Mouse (Mus musculus) forebrain, embryonic 14.5 days (tissue): ENCODE results near the gene Gpr39. TPM values are rescaled to one million over a fixed set of nuclear protein-coding genes. Genes with fewer than 3 reads are reported as not detected.

Experiments
- ATAC-seq: fragments of 200-750 bp; cut with Nextera tagmentation; 2 replicates; pipeline ENCODE4 v1.8.0; 2017; ENCODE audit warnings: mild to moderate bottlenecking, moderate library complexity
- DNase-seq: peaks from one replicate; pipeline ENCODE4 v3.0.0-alpha.2; 2015; ENCODE audit warnings: low spot score
- H3K27ac ChIP-seq: fragments of 300-500 bp; sonication (generic); 2 replicates; pipeline ENCODE4 v1.5.1; 2014; ENCODE audit warnings: low read depth, mild to moderate bottlenecking, control low read depth, low read length, moderate library complexity
- H3K27me3 ChIP-seq: fragments of 300-500 bp; sonication (generic); replicated peaks from 2 replicates; pipeline ENCODE4 v1.6.1; 2014; ENCODE audit warnings: low read length, control low read depth, mixed read lengths; ENCODE audit not compliant: control insufficient read depth, insufficient read depth
- H3K36me3 ChIP-seq: fragments of 300-500 bp; sonication (generic); 2 replicates; pipeline ENCODE4 v1.6.1; 2014; ENCODE audit warnings: low read length, control low read depth; ENCODE audit not compliant: control insufficient read depth, insufficient read depth
- H3K4me1 ChIP-seq: fragments of 300-500 bp; sonication (generic); 2 replicates; pipeline ENCODE4 v1.6.1; 2014; ENCODE audit warnings: antibody characterized with exemption, low read length, control low read depth; ENCODE audit not compliant: control insufficient read depth, insufficient read depth
- H3K4me2 ChIP-seq: fragments of 300-500 bp; sonication (generic); 2 replicates; pipeline ENCODE4 v1.6.1; 2014; ENCODE audit warnings: mild to moderate bottlenecking, control low read depth, low read length
- H3K4me3 ChIP-seq: fragments of 300-500 bp; sonication (generic); 2 replicates; pipeline ENCODE4 v1.5.1; 2014; ENCODE audit warnings: low read depth, low read length, control low read depth
- H3K9ac ChIP-seq: fragments of 300-500 bp; sonication (generic); 2 replicates; pipeline ENCODE4 v1.6.1; 2014; ENCODE audit warnings: mild to moderate bottlenecking, low read length, control low read depth, moderate library complexity
- H3K9me3 ChIP-seq: fragments of 300-500 bp; sonication (generic); replicated peaks from 2 replicates; pipeline ENCODE4 v1.6.1; 2016; ENCODE audit warnings: low read length, control low read depth, mixed read lengths; ENCODE audit not compliant: control insufficient read depth
- WGBS: fragments of 180-500 bp; shearing (Covaris S2); extraction: QIAGEN DNeasy Blood & Tissue Kit; methylation state at CpG from one replicate; pipeline ENCODE4 v1.1.7; 2014; 5-methylcytosine and 5-hydroxymethylcytosine counted together
- polyA plus RNA-seq: library from polyadenylated mRNA; unstranded; fragments of >200 nt; fragmentation: Nextera tagmentation; extraction: Ambion mirVana; gene quantifications from 2 replicates; pipeline ENCODE4 v1.2.1, GENCODE M21; 2014

Gpr39 gene
- polyA plus RNA-seq, 1 experiment from 2014 or later, result not detected

DNA sequence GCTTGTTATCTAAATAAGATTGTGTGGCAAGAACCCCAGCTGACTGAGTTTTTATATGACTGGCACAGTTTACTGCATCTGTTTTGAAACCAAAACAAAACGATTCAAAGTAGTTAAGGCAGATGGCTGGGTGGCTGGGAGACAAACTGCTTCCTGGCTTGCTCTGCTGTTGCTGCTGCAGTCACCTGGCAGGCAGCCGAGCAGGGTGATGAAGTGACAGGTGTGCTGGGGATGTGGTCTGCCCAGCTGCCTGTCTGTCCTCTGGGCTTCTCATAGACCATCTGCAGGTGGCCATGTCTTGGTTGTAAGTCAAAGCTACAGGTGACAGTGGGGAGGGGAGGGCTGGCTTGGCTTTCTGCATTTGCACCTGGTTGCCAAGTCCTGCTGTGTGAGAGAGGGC is 131.6 kb downstream of the Gpr39 start:
- ATAC-seq (peak; percentile 66), DNase-seq (peak; percentile 74)
- no peaks in the 10 kb centered on the region for H3K4me1 ChIP-seq
- 64% methylated on average over 2 of the region's 2 CpGs for WGBS
- H3K4me2 ChIP-seq, result no peak overlapping the region
- no peaks in the 10 kb centered on the region for H3K9me3 ChIP-seq
- no peak overlapping the region for H3K9ac ChIP-seq
- no peak overlapping the region for H3K4me3 ChIP-seq
- no peaks in the 10 kb centered on the region for H3K27me3 ChIP-seq
- H3K36me3 ChIP-seq, result no peaks in the 10 kb centered on the region
- no peak overlapping the region for H3K27ac ChIP-seq

DNA sequence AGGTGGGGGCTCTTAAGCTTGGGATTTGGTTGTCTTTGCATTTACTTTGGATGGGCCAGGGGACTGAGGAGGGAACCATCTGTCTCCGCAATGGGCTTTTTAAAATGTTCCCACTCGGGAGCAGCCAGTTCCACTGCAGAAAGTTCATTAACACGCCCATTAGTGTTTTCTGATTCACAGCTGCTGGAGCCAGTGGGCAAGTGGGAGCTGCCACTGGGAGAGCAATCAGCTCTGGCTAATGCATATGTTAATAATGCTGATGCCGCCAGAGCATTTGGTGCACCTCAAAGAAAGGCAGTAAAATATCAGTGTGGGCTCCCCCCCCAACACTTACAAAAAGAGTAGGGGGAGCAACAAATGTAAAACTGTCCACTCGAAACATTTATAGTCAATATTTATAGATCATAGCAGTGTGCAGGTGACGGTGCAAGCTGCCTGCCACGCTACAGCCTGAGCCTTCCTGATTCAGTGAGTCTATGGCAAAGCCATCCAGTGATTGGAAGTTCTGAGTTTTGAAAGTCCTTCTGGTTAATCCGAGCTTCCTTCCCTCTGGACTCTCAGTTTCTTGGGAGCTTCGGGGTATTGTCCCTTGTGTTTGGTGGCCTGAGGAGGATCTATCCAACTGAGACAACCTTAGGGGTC is 136.5 kb downstream of the Gpr39 start:
- no peaks in the 10 kb centered on the region for H3K9me3 ChIP-seq
- no peak overlapping the region for H3K4me3 ChIP-seq
- 70% methylated on average over 9 of the region's 9 CpGs for WGBS
- no peaks in the 10 kb centered on the region for H3K27me3 ChIP-seq
- no peak for DNase-seq
- ATAC-seq, result no peak
- no peaks in the 10 kb centered on the region for H3K36me3 ChIP-seq
- H3K4me1 ChIP-seq, result no peaks in the 10 kb centered on the region
- H3K9ac ChIP-seq, result no peak overlapping the region
- H3K4me2 ChIP-seq, result no peak overlapping the region
- H3K27ac ChIP-seq, result no peak overlapping the region

DNA sequence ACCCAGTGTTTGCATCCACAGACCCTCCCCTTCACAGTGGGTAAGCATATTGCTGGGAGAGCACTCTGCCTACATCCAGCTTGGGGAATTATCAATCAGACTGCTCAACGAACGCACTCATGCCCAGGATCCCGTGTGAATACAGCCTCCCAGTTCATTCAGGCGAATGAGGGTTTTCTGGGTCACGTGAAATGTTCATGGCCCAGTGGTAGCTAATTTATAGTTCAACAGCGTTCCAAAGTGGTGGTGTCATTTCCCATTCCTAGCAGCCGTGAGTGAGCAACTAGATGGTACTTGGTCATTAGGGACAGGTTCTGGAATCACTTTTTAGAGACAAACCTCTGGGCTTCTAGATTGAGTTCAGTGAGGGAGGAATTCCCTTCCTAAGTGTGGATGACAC is 144.3 kb downstream of the Gpr39 start:
- no peak overlapping the region for H3K4me3 ChIP-seq
- H3K4me2 ChIP-seq, result no peak overlapping the region
- H3K4me1 ChIP-seq, result no peaks in the 10 kb centered on the region
- H3K9me3 ChIP-seq, result no peaks in the 10 kb centered on the region
- no peak overlapping the region for H3K9ac ChIP-seq
- 83% methylated on average over 7 of the region's 7 CpGs for WGBS
- ATAC-seq, result no peak
- no peak for DNase-seq
- H3K36me3 ChIP-seq, result no peaks in the 10 kb centered on the region
- no peaks in the 10 kb centered on the region for H3K27me3 ChIP-seq
- no peak overlapping the region for H3K27ac ChIP-seq

DNA sequence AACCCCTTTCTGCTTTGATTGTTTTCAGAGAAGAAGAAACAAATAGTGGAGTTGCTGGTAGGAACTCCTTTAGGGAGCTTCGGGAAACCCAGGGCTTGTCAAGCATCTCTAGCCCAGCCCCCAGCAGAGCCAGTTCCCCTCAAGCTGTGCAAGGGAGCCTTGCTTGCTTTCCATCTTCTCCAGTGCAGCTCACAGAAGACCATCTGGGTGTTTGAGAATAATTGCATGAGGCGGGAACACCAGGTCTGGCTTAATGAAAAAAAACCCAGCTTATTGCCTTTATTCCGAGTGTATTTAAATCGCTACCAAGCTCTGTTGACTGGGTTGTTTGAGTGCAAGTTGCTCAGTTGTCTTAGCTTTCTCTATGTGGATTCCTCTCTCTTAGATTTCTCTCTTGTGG is 146.8 kb downstream of the Gpr39 start:
- WGBS, result 87% methylated on average over 4 of the region's 4 CpGs
- no peak overlapping the region for H3K9ac ChIP-seq
- H3K27ac ChIP-seq, result no peak overlapping the region
- H3K27me3 ChIP-seq, result no peaks in the 10 kb centered on the region
- no peaks in the 10 kb centered on the region for H3K36me3 ChIP-seq
- no peak for ATAC-seq
- H3K4me3 ChIP-seq, result no peak overlapping the region
- H3K4me1 ChIP-seq, result no peaks in the 10 kb centered on the region
- no peak for DNase-seq
- H3K4me2 ChIP-seq, result no peak overlapping the region
- H3K9me3 ChIP-seq, result no peaks in the 10 kb centered on the region

DNA sequence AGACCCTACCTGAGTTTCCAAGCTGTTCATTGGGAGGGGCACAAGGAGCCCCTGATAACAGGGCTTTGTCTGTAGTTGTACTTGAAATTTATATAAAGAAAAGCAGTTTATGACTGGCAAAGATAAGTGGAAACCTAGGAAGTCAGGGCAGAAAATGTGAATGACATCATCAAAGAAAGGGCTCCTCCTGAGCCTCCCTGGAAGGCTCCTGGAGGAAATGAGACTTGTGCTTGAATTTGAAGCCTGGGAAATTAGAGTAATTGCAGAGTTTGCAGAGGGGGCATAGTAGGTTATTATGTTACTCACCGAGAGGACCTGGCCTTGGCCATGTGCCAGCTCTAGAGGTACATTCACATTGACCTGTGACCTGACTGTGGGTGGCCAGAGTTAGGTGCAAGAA is 160.7 kb downstream of the Gpr39 start:
- H3K27ac ChIP-seq, result no peak overlapping the region
- no peaks in the 10 kb centered on the region for H3K36me3 ChIP-seq
- no peak for DNase-seq
- no peaks in the 10 kb centered on the region for H3K27me3 ChIP-seq
- no peak for ATAC-seq
- 34% methylated on average over 1 of the region's 1 CpGs for WGBS
- H3K4me1 ChIP-seq, result no peaks in the 10 kb centered on the region
- no peaks in the 10 kb centered on the region for H3K9me3 ChIP-seq
- no peak overlapping the region for H3K9ac ChIP-seq
- no peak overlapping the region for H3K4me3 ChIP-seq
- no peak overlapping the region for H3K4me2 ChIP-seq

DNA sequence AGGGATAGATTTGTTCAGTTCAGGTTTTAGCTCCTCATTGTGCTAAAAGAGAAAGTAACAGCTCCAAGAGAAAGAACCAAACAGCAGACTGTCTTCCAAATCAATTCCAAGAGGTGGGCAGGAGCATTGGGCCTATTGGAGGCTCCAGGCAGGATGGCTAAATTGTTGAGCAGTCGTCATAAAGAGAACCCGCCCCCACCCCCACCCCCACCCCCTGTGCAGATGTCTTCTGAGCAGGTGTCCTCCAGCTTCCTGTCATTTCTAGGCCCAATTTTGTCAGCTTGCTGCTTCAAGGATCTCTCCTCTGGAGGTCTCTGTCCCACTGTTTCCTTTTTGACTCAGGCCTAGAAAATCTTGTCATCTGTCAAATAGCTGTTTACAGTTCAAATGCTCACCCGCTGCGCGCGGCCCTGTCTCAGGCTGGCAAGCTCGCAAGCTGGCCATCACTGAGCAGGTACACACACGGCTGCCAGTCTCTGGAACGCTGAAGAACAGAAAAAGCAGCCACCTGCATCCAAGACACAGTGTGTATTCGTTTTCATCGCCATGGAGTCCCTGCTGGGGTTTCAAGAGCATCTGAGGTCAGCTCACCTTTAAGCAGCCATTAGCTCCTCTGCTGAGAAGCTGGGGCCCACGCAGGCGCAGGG is 163.1 kb downstream of the Gpr39 start:
- no peak overlapping the region for H3K9ac ChIP-seq
- 54% methylated on average over 13 of the region's 13 CpGs for WGBS
- no peak overlapping the region for H3K4me2 ChIP-seq
- ATAC-seq, result 0 out of 2 replicates have a peak, but pooled peaks have one; percentile 20
- H3K4me3 ChIP-seq, result no peak overlapping the region
- no peaks in the 10 kb centered on the region for H3K4me1 ChIP-seq
- no peaks in the 10 kb centered on the region for H3K27me3 ChIP-seq
- no peaks in the 10 kb centered on the region for H3K9me3 ChIP-seq
- peak; percentile 36 for DNase-seq
- no peak overlapping the region for H3K27ac ChIP-seq
- no peaks in the 10 kb centered on the region for H3K36me3 ChIP-seq

DNA sequence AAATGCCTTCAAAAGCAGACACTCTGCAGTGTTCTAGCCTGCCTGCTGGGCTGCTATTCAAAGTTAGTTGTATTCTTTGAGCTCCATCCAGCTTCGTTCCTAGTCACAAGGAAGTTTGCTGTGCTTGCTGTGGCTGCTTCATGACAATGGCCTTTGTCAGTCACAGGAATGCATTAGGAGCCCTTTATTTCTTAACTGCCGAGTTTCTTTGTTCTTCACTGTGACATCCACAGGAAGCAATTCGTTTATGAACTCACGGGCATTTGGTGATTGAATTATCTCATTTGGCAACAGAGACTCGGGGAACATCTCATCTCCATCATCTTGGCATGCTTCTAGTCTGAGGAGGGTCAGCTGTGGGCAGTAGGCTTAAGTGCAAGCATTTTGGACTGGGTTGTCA is 177.9 kb downstream of the Gpr39 start:
- Histone ChIP-seq H3K9ac (no peak overlapping the region), H3K27me3 (no peaks in the 10 kb centered on the region), H3K36me3 (no peaks in the 10 kb centered on the region), H3K4me3 (no peak overlapping the region), H3K4me1 (peaks cover 5% of the 10 kb centered on the region; the same call in 1 of the 2 replicates), H3K27ac (no peak overlapping the region), H3K4me2 (no peak overlapping the region), H3K9me3 (no peaks in the 10 kb centered on the region)
- ATAC-seq (no peak), DNase-seq (peak; percentile 18)
- WGBS, result 3% methylated on average over 5 of the region's 5 CpGs

DNA sequence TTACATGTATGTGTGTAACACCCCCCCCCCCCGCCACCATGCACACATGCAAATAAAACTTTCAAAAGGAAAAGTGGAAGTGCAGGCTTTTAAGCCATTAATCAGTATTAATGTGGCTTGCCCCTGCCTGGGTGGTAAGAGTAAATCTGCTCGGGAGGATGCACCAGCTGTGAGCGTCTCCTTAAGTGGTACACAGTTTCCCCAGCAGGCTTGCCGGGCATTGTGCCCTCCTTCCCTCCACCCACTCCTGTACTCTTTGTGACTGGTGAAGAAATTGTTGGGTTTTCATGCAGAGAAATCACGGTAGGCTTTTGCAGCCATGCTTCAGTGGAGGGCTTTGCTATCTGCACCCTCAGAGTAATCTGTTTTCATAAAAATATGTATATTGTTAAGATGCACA is 181.8 kb downstream of the Gpr39 start:
- Histone ChIP-seq H3K4me3 (no peak overlapping the region), H3K4me2 (no peak overlapping the region), H3K27ac (no peak overlapping the region), H3K9ac (no peak overlapping the region), H3K36me3 (no peaks in the 10 kb centered on the region), H3K4me1 (peaks cover 5% of the 10 kb centered on the region; the same call in 1 of the 2 replicates), H3K9me3 (no peaks in the 10 kb centered on the region), H3K27me3 (no peaks in the 10 kb centered on the region)
- ATAC-seq (no peak), DNase-seq (no peak)
- 73% methylated on average over 5 of the region's 5 CpGs for WGBS

DNA sequence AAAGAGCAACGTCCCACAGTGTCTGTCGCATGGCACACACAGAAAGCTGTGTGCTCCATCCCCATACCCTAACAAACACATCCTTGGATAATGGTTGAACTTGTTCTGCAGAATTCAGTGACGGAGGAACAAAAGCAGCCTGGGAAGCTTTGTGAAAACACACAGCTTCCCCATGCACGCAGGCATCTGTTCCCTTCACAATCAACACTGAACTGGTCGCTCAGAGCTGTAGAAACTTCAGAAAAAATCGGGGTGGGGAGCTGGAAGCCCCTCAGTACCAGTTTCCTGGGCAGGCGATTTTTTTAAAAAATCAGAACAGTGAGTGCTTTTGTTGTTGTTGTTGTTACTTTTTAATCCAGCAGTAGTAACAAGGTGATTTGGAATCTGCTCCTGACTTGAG is 193.3 kb downstream of the Gpr39 start:
- Histone ChIP-seq H3K4me2 (no peak overlapping the region), H3K27ac (no peak overlapping the region), H3K4me3 (no peak overlapping the region), H3K4me1 (0 out of 2 replicates have a peak, but pooled peaks cover 3% of the 10 kb centered on the region), H3K36me3 (no peaks in the 10 kb centered on the region), H3K27me3 (no peaks in the 10 kb centered on the region), H3K9ac (no peak overlapping the region; the same call in 1 of the 2 replicates), H3K9me3 (no peaks in the 10 kb centered on the region)
- ATAC-seq (peak; percentile 55), DNase-seq (peak; percentile 32)
- WGBS, result 13% methylated on average over 7 of the region's 7 CpGs
